Mouse (Mus musculus): ENCODE measurements around the gene Tmem123.

The Tmem123 gene

GRCm38 (mm10) chr9:7824916-7825315 is 61.1 kb downstream of the Tmem123 start:
- DNase-seq (ENCODE audit: low spot score in 2 of 2), result no peak

- no peak for DNase-seq (ENCODE audit: low spot score in 2 of 2)
These were observed 64.9 kb downstream of the Tmem123 start for GRCm38 (mm10) chr9:7828706-7829105.

- no peak for DNase-seq (ENCODE audit: low spot score in 2 of 2)
These were observed 66.0 kb downstream of the Tmem123 start for GRCm38 (mm10) chr9:7829531-7830528.

- DNase-seq (ENCODE audit: low spot score in 2 of 2), result no peak
These were observed 69.6 kb downstream of the Tmem123 start for GRCm38 (mm10) chr9:7833421-7833820.

GRCm38 (mm10) chr9:7835302-7835701 is 71.5 kb downstream of the Tmem123 start:
- no peak for DNase-seq (ENCODE audit: low spot score in 2 of 2)

GRCm38 (mm10) chr9:7836331-7836730 is 72.5 kb downstream of the Tmem123 start:
- peak; percentile 27 to 29 for DNase-seq (ENCODE audit: low spot score in 2 of 2)

- DNase-seq (ENCODE audit: low spot score in 2 of 2), result peak; percentile 91 to 94
These were observed 73.3 kb downstream of the Tmem123 start, which contains the start of gene Birc2 for GRCm38 (mm10) chr9:7836905-7837805. Gene Birc2 (minus strand): TSS chr9:7837064.

- no peak for DNase-seq (ENCODE audit: low spot score in 2 of 2)
These were observed 74.1 kb downstream of the Tmem123 start for GRCm38 (mm10) chr9:7837806-7838440.

- no peak for DNase-seq (ENCODE audit: low spot score in 2 of 2)
These were observed 77.4 kb downstream of the Tmem123 start for GRCm38 (mm10) chr9:7841221-7841620.

Measured in frontal cortex, postnatal 14 days (tissue).